Mouse (Mus musculus) limb, embryonic 15.5 days (tissue): ENCODE measurements at regions not wholly inside any gene's neighbourhood (a gene's known extent, or its start where the extent isn't known, plus 50 kb on each side); places are given as distances from the start of the nearest gene placed in this dataset.
A peak's percentile ranks its signal among the peaks of the same experiment; 100 is the strongest.

ENCODE experiments used
- ATAC-seq: fragments of 200-750 bp; cut with Nextera tagmentation; 2 replicates; pipeline ENCODE4 v1.8.0; 2017; ENCODE audit warnings: low read depth, moderate TSS enrichment; ENCODE audit not compliant: insufficient number of reproducible peaks, low FRiP score, low TSS enrichment
- H3K27ac ChIP-seq: fragments of 300-500 bp; sonication (generic); 2 replicates; pipeline ENCODE4 v1.5.1; 2015; ENCODE audit warnings: moderate library complexity, mild to moderate bottlenecking, inconsistent platforms
- H3K27me3 ChIP-seq: fragments of 300-500 bp; sonication (generic); 2 replicates; pipeline ENCODE4 v1.6.1; 2015; ENCODE audit warnings: inconsistent platforms
- H3K36me3 ChIP-seq: fragments of 300-500 bp; sonication (generic); 2 replicates; pipeline ENCODE4 v1.6.1; 2015; ENCODE audit warnings: inconsistent platforms
- H3K4me1 ChIP-seq: fragments of 300-500 bp; sonication (generic); 2 replicates; pipeline ENCODE4 v1.6.1; 2015; ENCODE audit warnings: inconsistent platforms
- H3K4me2 ChIP-seq: fragments of 300-500 bp; sonication (generic); 2 replicates; pipeline ENCODE4 v1.6.1; 2015; ENCODE audit warnings: mild to moderate bottlenecking, inconsistent platforms
- H3K4me3 ChIP-seq: fragments of 300-500 bp; sonication (generic); 2 replicates; pipeline ENCODE4 v1.5.1; 2015; ENCODE audit warnings: mild to moderate bottlenecking, inconsistent platforms
- H3K9ac ChIP-seq: fragments of 300-500 bp; sonication (generic); 2 replicates; pipeline ENCODE4 v1.6.1; 2015; ENCODE audit warnings: inconsistent platforms
- H3K9me3 ChIP-seq: fragments of 300-500 bp; sonication (generic); 2 replicates; pipeline ENCODE4 v1.6.1; 2016; ENCODE audit warnings: inconsistent platforms
- WGBS: fragments of 180-500 bp; shearing (Covaris S2); methylation state at CpG from one replicate; pipeline ENCODE4 v1.1.7; 2015; 5-methylcytosine and 5-hydroxymethylcytosine counted together

GRCm38 (mm10) chr2:147905759-147906740 is 140.7 kb downstream of the Foxa2 start:
- Histone ChIP-seq H3K4me2 (no peak overlapping the region), H3K9ac (no peak overlapping the region), H3K4me1 (0 out of 2 replicates have a peak, but pooled peaks cover 3% of the 10 kb centered on the region), H3K9me3 (no peaks in the 10 kb centered on the region), H3K27ac (no peak overlapping the region), H3K27me3 (no peaks in the 10 kb centered on the region), H3K36me3 (no peaks in the 10 kb centered on the region), H3K4me3 (no peak overlapping the region)
- ATAC-seq: no peak
- WGBS: 34% methylated on average over 19 of the region's 19 CpGs

- H3K4me3 ChIP-seq: no peak overlapping the region
- WGBS: 26% methylated on average over 3 of the region's 3 CpGs
- no peak for ATAC-seq
- H3K27ac ChIP-seq: no peak overlapping the region
- H3K4me2 ChIP-seq: no peak overlapping the region
- no peaks in the 10 kb centered on the region for H3K27me3 ChIP-seq
- H3K36me3 ChIP-seq: no peaks in the 10 kb centered on the region
- H3K9ac ChIP-seq: no peak overlapping the region
- H3K4me1 ChIP-seq: 0 out of 2 replicates have a peak, but pooled peaks cover 3% of the 10 kb centered on the region
- no peaks in the 10 kb centered on the region for H3K9me3 ChIP-seq
These were observed 141.7 kb downstream of the Foxa2 start for GRCm38 (mm10) chr2:147905118-147905517.

GRCm38 (mm10) chr2:147899236-147899635 is 147.5 kb downstream of the Foxa2 start:
- no peak overlapping the region for H3K27ac ChIP-seq
- WGBS: 93% methylated on average over 1 of the region's 1 CpGs
- no peak overlapping the region for H3K4me2 ChIP-seq
- H3K9me3 ChIP-seq: no peaks in the 10 kb centered on the region
- no peaks in the 10 kb centered on the region for H3K4me1 ChIP-seq
- no peak overlapping the region for H3K9ac ChIP-seq
- no peaks in the 10 kb centered on the region for H3K27me3 ChIP-seq
- no peak for ATAC-seq
- H3K4me3 ChIP-seq: no peak overlapping the region
- H3K36me3 ChIP-seq: no peaks in the 10 kb centered on the region

DNA sequence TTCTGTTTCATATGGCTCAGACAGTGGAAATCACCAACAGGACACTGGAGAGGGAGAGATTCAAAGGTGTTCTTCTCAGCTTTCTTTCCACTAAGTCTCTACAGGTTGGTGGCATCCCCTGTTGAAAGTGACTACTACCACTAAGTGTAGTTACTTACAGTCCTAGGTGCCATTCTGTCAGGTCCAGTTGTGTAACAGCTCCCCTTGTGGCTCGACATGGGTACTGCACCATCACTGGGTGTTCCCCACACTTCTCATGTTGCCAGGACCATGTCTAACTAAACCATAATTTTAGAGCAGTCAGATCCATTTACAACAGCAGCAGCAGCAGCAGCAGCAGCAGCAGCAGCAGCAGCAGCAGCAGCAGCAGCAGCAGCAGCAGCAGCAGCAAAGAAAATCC is 151.1 kb downstream of the Foxa2 start:
- Histone ChIP-seq H3K4me1 (no peaks in the 10 kb centered on the region), H3K9me3 (no peaks in the 10 kb centered on the region), H3K4me2 (no peak overlapping the region), H3K27ac (no peak overlapping the region), H3K27me3 (no peaks in the 10 kb centered on the region), H3K9ac (no peak overlapping the region), H3K4me3 (no peak overlapping the region), H3K36me3 (no peaks in the 10 kb centered on the region)
- 0% methylated on average over 1 of the region's 1 CpGs for WGBS
- ATAC-seq: no peak

GRCm38 (mm10) chr2:147894213-147894612 is 152.6 kb downstream of the Foxa2 start:
- no peaks in the 10 kb centered on the region for H3K9me3 ChIP-seq
- WGBS: 79% methylated on average over 1 of the region's 1 CpGs
- H3K27ac ChIP-seq: no peak overlapping the region
- no peak for ATAC-seq
- no peak overlapping the region for H3K4me3 ChIP-seq
- no peaks in the 10 kb centered on the region for H3K36me3 ChIP-seq
- H3K27me3 ChIP-seq: no peaks in the 10 kb centered on the region
- H3K4me2 ChIP-seq: no peak overlapping the region
- H3K4me1 ChIP-seq: no peaks in the 10 kb centered on the region
- H3K9ac ChIP-seq: no peak overlapping the region

DNA sequence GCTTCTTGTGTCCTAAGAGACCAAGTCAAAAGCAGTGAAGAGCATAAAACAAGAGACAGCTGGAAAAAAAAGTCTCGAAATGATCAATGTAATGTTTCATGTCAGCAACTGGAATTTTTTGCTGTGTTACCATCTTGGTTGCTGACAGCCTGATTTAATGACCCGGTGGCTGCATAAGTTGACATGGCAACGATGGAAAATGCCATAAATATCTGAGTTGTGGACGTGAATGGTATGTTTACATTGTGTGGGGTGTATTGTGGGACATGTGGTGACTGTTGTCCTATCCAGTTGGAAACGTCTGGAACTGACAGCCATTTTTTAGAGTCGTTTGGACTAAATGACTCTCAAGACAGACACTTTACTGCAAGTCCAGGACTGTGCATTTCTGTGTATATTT is 160.6 kb downstream of the Foxa2 start:
- Histone ChIP-seq H3K9ac (no peak overlapping the region), H3K27ac (no peak overlapping the region), H3K4me1 (no peaks in the 10 kb centered on the region), H3K4me3 (no peak overlapping the region), H3K4me2 (no peak overlapping the region), H3K27me3 (no peaks in the 10 kb centered on the region), H3K36me3 (no peaks in the 10 kb centered on the region), H3K9me3 (no peaks in the 10 kb centered on the region)
- no peak for ATAC-seq
- WGBS: 31% methylated on average over 6 of the region's 6 CpGs

DNA sequence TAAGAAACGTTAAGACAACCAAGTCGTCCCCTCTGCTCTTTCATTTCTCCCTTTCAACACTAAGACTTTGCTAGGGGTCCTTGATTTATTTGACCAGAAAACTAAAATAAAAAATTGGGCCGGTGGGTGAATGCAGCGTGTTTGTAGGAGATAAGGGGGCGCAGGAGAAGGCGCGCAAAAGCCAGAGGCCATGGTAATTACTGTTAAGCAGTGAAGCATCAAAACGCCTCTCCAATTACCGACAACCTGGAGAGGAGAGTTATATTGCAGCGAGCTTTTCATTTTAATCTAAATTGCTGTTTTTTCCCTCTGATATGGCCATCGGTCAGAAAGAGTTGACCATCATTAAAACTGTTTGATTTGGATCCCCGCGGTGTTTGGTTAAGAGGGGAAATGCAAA is 168.9 kb downstream of the Foxa2 start:
- Histone ChIP-seq H3K4me1 (peaks cover 11% of the 10 kb centered on the region), H3K9me3 (no peaks in the 10 kb centered on the region), H3K36me3 (no peaks in the 10 kb centered on the region), H3K4me3 (no peak overlapping the region), H3K27me3 (peaks cover 3% of the 10 kb centered on the region; the same call in 1 of the 2 replicates), H3K27ac (no peak overlapping the region), H3K9ac (no peak overlapping the region), H3K4me2 (no peak overlapping the region)
- 15% methylated on average over 13 of the region's 13 CpGs for WGBS
- ATAC-seq: no peak

GRCm38 (mm10) chr2:147877543-147877904 is 169.2 kb downstream of the Foxa2 start:
- ATAC-seq: no peak
- Histone ChIP-seq H3K27ac (no peak overlapping the region), H3K4me3 (peak overlapping the region; percentile 27), H3K36me3 (no peaks in the 10 kb centered on the region), H3K9ac (no peak overlapping the region), H3K27me3 (peaks cover 3% of the 10 kb centered on the region; the same call in 1 of the 2 replicates), H3K9me3 (no peaks in the 10 kb centered on the region), H3K4me1 (peaks cover 11% of the 10 kb centered on the region), H3K4me2 (peak overlapping the region; percentile 46)
- 11% methylated on average over 4 of the region's 4 CpGs for WGBS

DNA sequence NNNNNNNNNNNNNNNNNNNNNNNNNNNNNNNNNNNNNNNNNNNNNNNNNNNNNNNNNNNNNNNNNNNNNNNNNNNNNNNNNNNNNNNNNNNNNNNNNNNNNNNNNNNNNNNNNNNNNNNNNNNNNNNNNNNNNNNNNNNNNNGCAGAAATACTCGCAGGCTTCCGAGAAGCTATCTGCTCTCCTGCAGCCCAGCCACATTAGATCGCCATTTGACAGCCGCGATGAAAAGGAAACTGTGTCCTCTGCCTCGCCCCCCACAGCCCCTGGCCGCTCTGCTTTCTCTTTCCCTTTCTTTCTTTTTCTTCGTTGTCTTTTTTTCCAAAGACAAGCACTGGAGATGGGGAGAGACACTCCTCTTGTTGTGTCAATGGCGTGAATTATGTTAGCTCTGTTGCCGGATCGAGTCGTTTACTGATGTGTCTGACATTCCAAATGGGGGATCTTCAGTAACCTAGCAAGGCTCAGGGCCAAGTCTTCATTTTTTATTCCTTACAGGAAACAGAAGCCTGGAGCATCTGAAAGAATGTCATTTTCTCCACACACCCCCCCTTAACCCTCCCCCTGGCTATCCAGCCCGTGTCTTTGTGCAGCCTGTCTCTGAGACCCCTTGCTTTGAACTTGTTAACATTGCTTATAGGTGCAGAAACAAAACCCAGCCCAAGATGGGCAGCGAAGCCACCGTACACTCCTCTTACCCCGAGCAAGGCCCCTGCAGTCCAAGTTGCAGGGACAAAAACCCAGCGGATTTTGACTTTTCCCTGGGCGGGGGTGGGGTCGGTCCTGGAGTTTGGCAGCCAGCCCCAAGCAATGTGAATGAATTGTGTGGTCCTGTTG is 169.8 kb downstream of the Foxa2 start:
- Histone ChIP-seq H3K27ac (no peak overlapping the region), H3K36me3 (no peaks in the 10 kb centered on the region), H3K27me3 (peaks cover 3% of the 10 kb centered on the region; the same call in 1 of the 2 replicates), H3K4me3 (peak overlapping the region; percentile 27), H3K9ac (0 out of 2 replicates have a peak overlapping the region, but pooled peaks have one; percentile 14), H3K9me3 (no peaks in the 10 kb centered on the region), H3K4me2 (peak overlapping the region; percentile 46), H3K4me1 (peaks cover 11% of the 10 kb centered on the region)
- WGBS: 12% methylated on average over 19 of the region's 19 CpGs
- no peak for ATAC-seq

- Histone ChIP-seq H3K4me1 (peaks cover 11% of the 10 kb centered on the region), H3K4me2 (no peak overlapping the region), H3K9me3 (no peaks in the 10 kb centered on the region), H3K4me3 (no peak overlapping the region), H3K27ac (no peak overlapping the region), H3K27me3 (peaks cover 3% of the 10 kb centered on the region; the same call in 1 of the 2 replicates), H3K36me3 (no peaks in the 10 kb centered on the region), H3K9ac (no peak overlapping the region)
- 90% methylated on average over 3 of the region's 3 CpGs for whole genome bisulfite sequencing
- ATAC-seq: no peak
These were observed 173.8 kb downstream of the Foxa2 start for GRCm38 (mm10) chr2:147872972-147873371.

- no peaks in the 10 kb centered on the region for H3K36me3 ChIP-seq
- no peak for ATAC-seq
- H3K9ac ChIP-seq: no peak overlapping the region
- H3K4me2 ChIP-seq: no peak overlapping the region
- H3K9me3 ChIP-seq: no peaks in the 10 kb centered on the region
- H3K4me3 ChIP-seq: no peak overlapping the region
- H3K27ac ChIP-seq: no peak overlapping the region
- H3K27me3 ChIP-seq: no peaks in the 10 kb centered on the region
- no peaks in the 10 kb centered on the region for H3K4me1 ChIP-seq
- WGBS: 70% methylated on average over 6 of the region's 6 CpGs
These were observed 195.5 kb downstream of the Foxa2 start for GRCm38 (mm10) chr2:147851186-147851802.
